Mouse (Mus musculus) liver, embryonic 16.5 days (tissue): ENCODE measurements around the gene Tmem243. TPM values are rescaled to one million over a fixed set of nuclear protein-coding genes. Genes with fewer than 3 reads are reported as not detected.
A peak's percentile ranks its signal among the peaks of the same experiment; 100 is the strongest.

Source experiments
- ATAC-seq: fragments of 200-750 bp; cut with Nextera tagmentation; 2 replicates; pipeline ENCODE4 v1.8.0; 2017; ENCODE audit warnings: low read depth, mild to moderate bottlenecking, moderate number of reproducible peaks, moderate library complexity
- H3K27ac ChIP-seq: fragments of 300-500 bp; sonication (generic); 2 replicates; pipeline ENCODE4 v1.5.1; 2014; ENCODE audit warnings: mild to moderate bottlenecking, low read length
- H3K27me3 ChIP-seq: fragments of 300-500 bp; sonication (generic); 2 replicates; pipeline ENCODE4 v1.6.1; 2014; ENCODE audit warnings: low read depth, low read length, mixed read lengths; ENCODE audit not compliant: control insufficient read depth, insufficient read depth
- H3K36me3 ChIP-seq: fragments of 300-500 bp; sonication (generic); 2 replicates; pipeline ENCODE4 v1.6.1; 2014; ENCODE audit warnings: mild to moderate bottlenecking; ENCODE audit not compliant: control insufficient read depth, insufficient read depth
- H3K4me1 ChIP-seq: fragments of 300-500 bp; sonication (generic); 2 replicates; pipeline ENCODE4 v1.6.1; 2014; ENCODE audit warnings: low read depth, low read length, mixed read lengths; ENCODE audit not compliant: control insufficient read depth
- H3K4me2 ChIP-seq: fragments of 300-500 bp; sonication (generic); 2 replicates; pipeline ENCODE4 v1.6.1; 2014; ENCODE audit warnings: low read depth, low read length, mixed read lengths
- H3K4me3 ChIP-seq: fragments of 300-500 bp; sonication (generic); 2 replicates; pipeline ENCODE4 v1.5.1; 2014; ENCODE audit warnings: low read depth, mild to moderate bottlenecking, low read length
- H3K9ac ChIP-seq: fragments of 300-500 bp; sonication (generic); 2 replicates; pipeline ENCODE4 v1.6.1; 2014; ENCODE audit warnings: low read depth, low read length
- H3K9me3 ChIP-seq: fragments of 300-500 bp; sonication (generic); replicated peaks from 2 replicates; pipeline ENCODE4 v1.6.1; 2016; ENCODE audit warnings: low read length; ENCODE audit not compliant: control insufficient read depth
- WGBS: fragments of 180-500 bp; shearing (Covaris S2); extraction: QIAGEN DNeasy Blood & Tissue Kit; methylation state at CpG from one replicate; pipeline ENCODE4 v1.1.7; 2014; ENCODE audit not compliant: insufficient replicate concordance; 5-methylcytosine and 5-hydroxymethylcytosine counted together
- polyA plus RNA-seq: library from polyadenylated mRNA; unstranded; fragments of >200 nt; fragmentation: Nextera tagmentation; extraction: Ambion mirVana; gene quantifications from 2 replicates; pipeline ENCODE4 v1.2.1, GENCODE M21; 2015

Gene Tmem243
- polyA plus RNA-seq, 1 experiment from 2014 or later: 6.9 TPM

DNA sequence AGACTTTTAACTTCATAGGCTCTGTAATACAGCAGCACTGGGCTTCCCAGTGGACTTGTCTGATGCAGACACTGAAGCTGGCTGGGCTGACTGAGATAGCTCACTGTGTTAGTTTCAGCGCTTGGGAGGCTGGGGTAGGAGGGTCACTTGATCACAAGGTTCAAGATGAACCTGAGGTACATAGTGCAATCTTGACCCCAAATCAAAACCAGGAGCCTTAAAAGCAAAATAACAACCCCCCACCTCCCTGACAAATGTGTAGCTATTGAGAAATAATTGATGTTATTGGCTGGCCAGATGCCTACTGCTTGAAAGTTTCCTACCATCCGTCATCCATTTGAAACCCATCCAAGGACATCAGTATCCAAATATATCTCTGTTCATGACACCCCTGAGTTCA, 2.2 kb downstream of the Tmem243 start:
- Histone ChIP-seq H3K4me3 (no peak overlapping the region), H3K9me3 (no peaks in the 10 kb centered on the region)
- 74% methylated on average over 2 of the region's 2 CpGs for WGBS

DNA sequence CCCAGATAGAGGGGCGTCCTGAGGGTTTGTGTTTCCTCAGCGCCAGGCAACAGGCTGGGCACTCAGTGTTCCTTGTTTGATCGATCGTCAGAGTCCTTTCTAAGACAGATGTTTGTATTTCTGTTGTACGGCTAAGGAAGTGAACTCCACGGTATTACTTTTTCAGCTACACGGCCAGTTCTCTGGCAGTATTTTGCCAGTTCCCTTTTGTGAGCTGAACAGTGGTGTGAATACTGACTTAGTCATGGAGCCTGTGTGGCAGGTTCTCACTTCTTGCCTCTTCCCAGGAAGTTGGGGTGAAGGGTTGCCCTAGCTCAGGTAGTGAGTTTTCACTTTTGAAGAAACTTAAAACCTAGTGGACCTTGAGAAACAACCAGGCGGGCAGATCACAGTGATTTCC, 3.5 kb downstream of the Tmem243 start:
- H3K4me2 ChIP-seq: no peak overlapping the region
- 34% methylated on average over 8 of the region's 8 CpGs for WGBS
- no peak overlapping the region for H3K27ac ChIP-seq

More for the DNA sequence above, 2.2 kb downstream of the Tmem243 start:
- H3K27me3 ChIP-seq: peaks cover 35% of the 10 kb centered on the region
- no peak overlapping the region for H3K9ac ChIP-seq
- no peak overlapping the region for H3K27ac ChIP-seq
- peaks cover 9% of the 10 kb centered on the region for H3K4me1 ChIP-seq
- ATAC-seq: no peak
- H3K36me3 ChIP-seq: no peaks in the 10 kb centered on the region
- H3K4me2 ChIP-seq: no peak overlapping the region

DNA sequence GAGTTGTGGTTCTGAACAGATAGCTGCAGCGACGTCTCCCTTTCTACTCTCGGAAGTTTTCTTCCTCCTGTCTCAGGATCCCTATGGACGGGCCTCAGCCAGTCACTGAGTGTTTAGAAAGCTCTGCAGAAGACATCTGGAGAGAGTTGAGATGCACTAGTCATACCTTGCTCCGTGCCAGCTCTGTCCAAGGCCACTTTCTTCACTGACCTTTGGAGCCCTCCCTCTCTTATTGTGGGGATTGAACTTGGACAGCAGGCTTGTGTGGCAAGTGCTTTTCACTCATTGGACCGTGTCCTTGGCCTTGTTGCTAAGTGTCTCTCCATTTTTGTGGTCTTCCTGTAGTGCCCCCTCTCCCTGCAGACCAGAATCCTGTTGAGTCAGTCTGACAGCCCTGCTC, 6.3 kb downstream of the Tmem243 start:
- Histone ChIP-seq H3K9ac (no peak overlapping the region), H3K4me2 (no peak overlapping the region), H3K36me3 (no peaks in the 10 kb centered on the region), H3K9me3 (no peaks in the 10 kb centered on the region), H3K4me3 (no peak overlapping the region), H3K27me3 (peaks cover 10% of the 10 kb centered on the region), H3K4me1 (peaks cover 9% of the 10 kb centered on the region), H3K27ac (no peak overlapping the region)
- no peak for ATAC-seq
- WGBS: 61% methylated on average over 6 of the region's 6 CpGs

More for the DNA sequence above, 3.5 kb downstream of the Tmem243 start:
- Histone ChIP-seq H3K36me3 (no peaks in the 10 kb centered on the region), H3K4me1 (peaks cover 9% of the 10 kb centered on the region), H3K9me3 (no peaks in the 10 kb centered on the region), H3K9ac (no peak overlapping the region), H3K27me3 (peaks cover 34% of the 10 kb centered on the region), H3K4me3 (no peak overlapping the region)
- no peak for ATAC-seq

DNA sequence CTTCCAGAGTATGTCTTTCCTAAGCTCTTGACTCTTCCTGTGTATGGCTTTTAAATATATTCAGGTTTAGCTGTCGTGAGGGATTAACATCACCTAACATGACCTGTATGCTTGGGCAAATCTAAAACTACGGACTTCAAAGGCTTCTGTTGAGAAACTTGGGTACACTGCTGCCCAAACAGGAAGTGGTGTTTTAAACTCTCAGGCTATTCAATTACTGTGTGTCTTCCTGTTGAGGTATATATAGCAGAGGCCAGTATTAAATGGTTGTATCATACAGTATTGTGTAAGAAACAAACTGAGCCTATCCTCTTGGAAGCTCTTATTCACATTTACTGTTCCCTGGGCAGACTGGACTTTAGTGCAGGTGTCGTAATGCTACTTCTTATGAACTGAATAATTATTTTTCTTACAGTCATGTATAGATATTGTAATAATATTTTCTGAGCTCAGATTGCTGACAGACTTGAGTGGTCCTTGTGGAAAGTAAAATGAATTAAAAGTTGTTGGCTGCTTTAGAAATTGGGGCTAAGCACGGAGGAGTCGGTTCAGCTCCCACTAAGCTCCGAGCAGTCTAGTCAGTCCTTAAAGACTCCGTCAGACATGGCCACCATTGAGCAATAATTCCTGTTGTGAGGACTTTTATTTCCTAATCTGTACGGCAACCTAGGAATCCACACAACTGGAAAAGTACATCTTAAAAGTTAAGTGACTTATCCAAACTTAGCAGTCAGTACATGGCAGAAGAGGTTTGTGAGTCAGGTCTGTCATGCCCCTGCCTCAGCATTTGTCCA, 7.0 kb downstream of the Tmem243 start:
- 51% methylated on average over 8 of the region's 8 CpGs for WGBS
- no peak overlapping the region for H3K4me3 ChIP-seq
- H3K27ac ChIP-seq: no peak overlapping the region
- H3K9me3 ChIP-seq: no peaks in the 10 kb centered on the region
- H3K9ac ChIP-seq: no peak overlapping the region
- no peak overlapping the region for H3K4me2 ChIP-seq
- H3K36me3 ChIP-seq: no peaks in the 10 kb centered on the region
- peaks cover 9% of the 10 kb centered on the region for H3K4me1 ChIP-seq
- peaks cover 3% of the 10 kb centered on the region for H3K27me3 ChIP-seq
- ATAC-seq: peak; percentile 36; the same call in 1 of the 2 replicates

DNA sequence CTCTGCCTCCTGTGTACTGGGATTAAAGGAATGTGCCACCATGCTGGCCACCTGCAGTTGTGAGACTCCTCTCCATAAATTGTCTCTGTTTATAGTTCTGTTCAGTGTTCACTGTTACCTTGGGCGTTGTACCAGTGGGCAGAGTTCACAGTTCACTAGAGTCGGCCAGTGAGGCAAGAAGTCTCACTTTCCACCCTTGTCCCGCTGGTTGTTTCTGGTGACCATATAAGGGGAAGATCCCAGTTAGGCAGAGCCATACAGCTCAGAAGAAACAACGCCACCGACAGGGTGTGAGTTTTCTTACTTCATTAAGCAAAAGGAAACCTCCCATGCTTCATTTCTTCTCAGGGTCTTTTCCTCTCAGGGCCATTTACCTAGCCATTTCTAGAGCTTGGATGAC, 8.0 kb downstream of the Tmem243 start:
- no peak overlapping the region for H3K27ac ChIP-seq
- WGBS: 58% methylated on average over 5 of the region's 5 CpGs
- no peaks in the 10 kb centered on the region for H3K36me3 ChIP-seq
- no peak overlapping the region for H3K4me2 ChIP-seq
- ATAC-seq: peak; percentile 32; the same call in 1 of the 2 replicates
- H3K4me3 ChIP-seq: no peak overlapping the region
- H3K9me3 ChIP-seq: no peaks in the 10 kb centered on the region
- H3K4me1 ChIP-seq: peaks cover 9% of the 10 kb centered on the region
- H3K27me3 ChIP-seq: no peaks in the 10 kb centered on the region
- H3K9ac ChIP-seq: no peak overlapping the region

DNA sequence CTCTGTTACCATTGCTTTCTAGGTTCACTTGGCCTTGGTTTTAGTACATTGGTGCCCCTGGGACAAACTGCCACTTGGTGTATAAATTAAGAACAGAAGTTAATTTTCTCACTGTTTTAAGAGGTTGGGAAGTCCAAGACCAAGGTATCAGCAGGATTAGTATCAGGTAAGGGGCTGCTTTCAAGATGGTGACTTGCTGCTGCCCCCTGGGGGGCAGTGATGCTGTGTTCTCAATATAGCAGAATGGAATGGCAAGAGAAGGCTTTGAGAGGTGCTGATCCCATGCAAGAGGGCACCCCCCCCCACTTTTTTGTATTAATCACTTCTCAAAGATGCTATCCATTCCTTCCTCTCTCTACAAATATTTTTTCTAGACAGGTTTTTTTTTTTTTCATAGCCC, 9.1 kb downstream of the Tmem243 start:
- H3K9ac ChIP-seq: no peak overlapping the region
- no peaks in the 10 kb centered on the region for H3K36me3 ChIP-seq
- no peak overlapping the region for H3K4me3 ChIP-seq
- no peak for ATAC-seq
- H3K4me1 ChIP-seq: peaks cover 9% of the 10 kb centered on the region
- H3K27me3 ChIP-seq: no peaks in the 10 kb centered on the region
- H3K4me2 ChIP-seq: no peak overlapping the region
- no peaks in the 10 kb centered on the region for H3K9me3 ChIP-seq
- no peak overlapping the region for H3K27ac ChIP-seq

DNA sequence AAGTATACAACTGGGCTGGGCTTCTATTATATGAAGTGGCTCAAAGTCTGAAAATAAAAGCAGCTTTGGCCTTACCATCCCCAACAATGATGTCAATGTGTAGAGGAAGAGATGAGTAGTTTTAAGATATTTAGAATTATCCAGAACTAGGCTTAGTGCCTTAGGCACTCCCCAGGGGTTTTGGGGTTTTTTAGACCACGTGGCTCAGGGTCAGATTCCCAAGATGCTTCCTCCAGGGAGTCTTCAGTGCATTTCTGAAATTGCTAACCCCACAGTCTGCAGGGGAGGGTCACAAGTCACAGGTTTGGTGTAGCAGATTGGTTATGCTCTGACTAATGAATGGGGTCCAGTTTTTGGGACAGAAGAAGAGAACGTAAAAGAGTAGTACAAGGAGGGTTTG, 10.8 kb downstream of the Tmem243 start:
- Histone ChIP-seq H3K27ac (no peak overlapping the region), H3K9ac (no peak overlapping the region), H3K4me2 (no peak overlapping the region), H3K9me3 (no peaks in the 10 kb centered on the region), H3K4me3 (no peak overlapping the region), H3K27me3 (no peaks in the 10 kb centered on the region), H3K4me1 (peaks cover 9% of the 10 kb centered on the region), H3K36me3 (no peaks in the 10 kb centered on the region)
- no peak for ATAC-seq
- WGBS: 58% methylated on average over 2 of the region's 2 CpGs

DNA sequence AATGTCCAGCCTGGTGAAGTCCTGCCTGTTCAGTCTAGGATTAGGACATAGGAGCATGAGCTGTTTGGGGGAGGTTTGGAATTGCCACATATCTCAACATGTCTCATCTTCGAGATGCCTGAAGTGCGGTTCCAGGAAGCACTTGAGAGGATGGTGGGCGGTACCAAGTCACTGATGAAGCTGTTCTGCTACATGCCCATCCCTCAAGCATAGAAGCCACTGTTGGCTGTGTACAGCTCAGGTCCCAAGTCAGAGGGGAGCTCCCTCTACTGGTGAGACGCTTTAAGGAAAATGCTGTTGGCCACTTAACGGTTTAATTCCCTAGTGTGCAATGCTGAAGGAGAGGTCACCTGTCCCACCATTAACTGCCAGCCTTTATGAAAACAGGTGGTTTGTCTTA, 11.3 kb downstream of the Tmem243 start:
- Histone ChIP-seq H3K9me3 (no peaks in the 10 kb centered on the region), H3K27ac (no peak overlapping the region), H3K27me3 (no peaks in the 10 kb centered on the region), H3K4me2 (no peak overlapping the region), H3K4me1 (peaks cover 8% of the 10 kb centered on the region), H3K36me3 (no peaks in the 10 kb centered on the region), H3K4me3 (no peak overlapping the region), H3K9ac (no peak overlapping the region)
- ATAC-seq: peak; percentile 32; the same call in 1 of the 2 replicates
- WGBS: 9% methylated on average over 5 of the region's 5 CpGs

DNA sequence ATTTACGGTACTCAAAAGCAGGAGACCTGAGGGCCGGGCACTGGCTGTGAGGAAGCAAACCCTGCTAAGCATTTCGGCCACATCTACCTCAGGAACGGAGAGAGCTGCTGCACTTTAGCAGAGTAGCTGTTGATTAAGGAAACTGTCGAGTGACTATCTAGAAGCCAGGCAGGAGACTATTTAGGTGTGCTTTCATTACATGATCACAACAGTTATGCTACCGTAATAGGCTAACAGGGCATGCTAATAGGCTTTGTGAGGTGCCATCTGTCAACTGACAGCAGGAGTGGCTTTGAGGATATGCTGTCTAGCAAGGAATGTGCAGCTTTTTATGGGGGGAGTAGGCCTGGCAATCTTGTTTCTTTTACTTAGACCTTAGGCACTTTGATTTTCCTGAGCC, 13.7 kb downstream of the Tmem243 start:
- no peaks in the 10 kb centered on the region for H3K4me1 ChIP-seq
- no peak overlapping the region for H3K9ac ChIP-seq
- no peak overlapping the region for H3K27ac ChIP-seq
- peaks cover 5% of the 10 kb centered on the region; the same call in 1 of the 2 replicates for H3K36me3 ChIP-seq
- H3K9me3 ChIP-seq: no peaks in the 10 kb centered on the region
- WGBS: 47% methylated on average over 6 of the region's 6 CpGs
- H3K4me3 ChIP-seq: no peak overlapping the region
- no peak for ATAC-seq
- no peak overlapping the region for H3K4me2 ChIP-seq
- no peaks in the 10 kb centered on the region for H3K27me3 ChIP-seq
